Mouse (Mus musculus) urinary bladder, adult 2 months (tissue): Measurements from ENCODE around the gene Cbll1. TPM values are rescaled to one million over a fixed set of nuclear protein-coding genes. Genes with fewer than 3 reads are reported as not detected.

Experiments
- DNase-seq: peaks from one replicate; pipeline ENCODE4 v3.0.0; 2022; ENCODE audit warnings: low spot score
- polyA plus RNA-seq: library from polyadenylated mRNA; depleted of rRNA; stranded (reverse); fragments of >200 nt; gene quantifications from 2 replicates; pipeline ENCODE4 v1.2.3, GENCODE M21; 2012; rRNA removed

The Cbll1 gene
- 6.2 and 9.9 TPM in 2 replicates for polyA plus RNA-seq

DNA sequence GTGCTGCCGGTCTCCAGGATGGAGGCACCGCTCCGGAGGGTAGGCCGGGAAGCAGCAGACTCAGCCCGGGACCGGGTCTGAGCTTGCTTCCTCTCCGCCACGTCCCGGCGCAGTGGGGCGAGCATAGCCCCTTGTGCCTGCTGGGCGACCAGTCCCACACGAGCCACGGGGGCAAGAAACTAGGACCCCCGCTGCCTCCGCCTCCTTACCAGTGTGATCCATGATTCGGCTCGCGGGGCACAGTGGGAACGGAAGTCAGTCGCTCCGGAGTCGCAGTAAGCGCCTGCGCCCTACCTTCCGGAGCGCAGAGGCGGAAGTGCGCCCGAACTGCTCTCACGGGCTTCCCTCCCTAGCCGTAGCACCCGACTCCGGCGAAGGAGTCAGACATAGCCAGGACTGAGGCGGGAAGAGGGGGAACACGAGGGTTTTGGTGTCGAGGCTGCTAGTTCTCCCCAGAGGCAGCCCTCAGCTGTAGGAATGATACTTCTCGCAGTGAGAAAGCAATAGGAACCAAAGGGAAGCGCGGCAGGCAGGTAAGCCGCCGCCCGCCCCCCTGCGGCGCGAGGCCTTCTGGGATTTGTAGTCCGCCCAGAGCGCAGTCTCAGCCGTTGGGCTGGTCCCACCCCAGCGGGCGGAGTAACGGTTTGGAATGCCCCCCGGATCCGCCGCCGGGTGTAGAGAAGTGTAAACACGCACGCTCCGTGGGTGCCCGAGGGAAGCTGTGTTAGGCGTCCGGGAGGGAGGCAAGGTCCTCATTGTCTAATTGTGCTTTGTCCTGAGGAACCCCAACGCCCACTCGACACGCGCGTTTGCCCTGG is at the start of gene Cbll1:
Cbll1 (minus strand) TSS at position 303 of the 818 bp plus-strand sequence.
- peak; percentile 94 for DNase-seq

DNA sequence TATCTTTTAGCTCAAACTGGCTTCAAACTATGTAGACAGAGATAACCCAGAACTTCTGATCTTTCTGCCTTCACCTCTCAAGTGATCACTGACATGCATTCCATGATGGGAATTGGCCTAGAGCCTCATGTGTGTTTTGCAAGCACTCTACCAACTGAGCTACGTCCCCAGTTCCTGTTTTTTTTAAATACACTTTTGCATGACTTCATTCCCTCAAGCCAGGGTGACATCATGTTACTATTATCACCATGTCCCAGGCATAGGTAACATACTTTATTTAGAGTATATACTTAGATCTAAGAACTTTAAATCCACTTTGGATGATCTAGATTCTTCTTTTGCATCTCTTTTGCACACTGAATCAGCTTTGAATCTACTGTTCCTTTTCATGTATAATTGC is 46.6 kb upstream of the Cbll1 start:
- DNase-seq, result no peak

- DNase-seq, result no peak
Observed at GRCm38 (mm10) chr12:31545219-31545618, 45.8 kb upstream of the Cbll1 start.

- DNase-seq, result no peak
Observed at GRCm38 (mm10) chr12:31541541-31541940, 42.1 kb upstream of the Cbll1 start.

DNA sequence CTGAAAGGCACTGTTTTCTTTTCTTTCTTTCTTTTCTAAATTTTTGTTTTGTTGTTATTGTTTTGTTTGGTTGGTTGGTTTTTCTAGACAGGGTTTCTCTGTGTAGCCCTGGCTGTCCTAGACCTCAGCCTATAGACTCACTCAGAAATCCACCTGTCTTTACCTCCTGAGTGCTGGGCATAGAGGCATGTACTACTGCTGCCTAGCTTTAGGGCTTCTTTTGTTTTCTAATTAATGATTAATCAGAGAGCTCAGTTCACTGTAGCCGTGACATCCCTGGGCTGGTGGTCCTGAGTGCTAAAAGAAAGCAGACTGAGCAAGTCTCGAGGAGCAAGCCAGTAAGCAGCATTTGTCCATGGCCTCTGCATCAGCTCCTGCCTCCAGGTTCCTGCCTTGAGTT is 40.4 kb upstream of the Cbll1 start:
- no peak for DNase-seq

GRCm38 (mm10) chr12:31537515-31538230 is 38.3 kb upstream of the Cbll1 start:
- no peak for DNase-seq

DNA sequence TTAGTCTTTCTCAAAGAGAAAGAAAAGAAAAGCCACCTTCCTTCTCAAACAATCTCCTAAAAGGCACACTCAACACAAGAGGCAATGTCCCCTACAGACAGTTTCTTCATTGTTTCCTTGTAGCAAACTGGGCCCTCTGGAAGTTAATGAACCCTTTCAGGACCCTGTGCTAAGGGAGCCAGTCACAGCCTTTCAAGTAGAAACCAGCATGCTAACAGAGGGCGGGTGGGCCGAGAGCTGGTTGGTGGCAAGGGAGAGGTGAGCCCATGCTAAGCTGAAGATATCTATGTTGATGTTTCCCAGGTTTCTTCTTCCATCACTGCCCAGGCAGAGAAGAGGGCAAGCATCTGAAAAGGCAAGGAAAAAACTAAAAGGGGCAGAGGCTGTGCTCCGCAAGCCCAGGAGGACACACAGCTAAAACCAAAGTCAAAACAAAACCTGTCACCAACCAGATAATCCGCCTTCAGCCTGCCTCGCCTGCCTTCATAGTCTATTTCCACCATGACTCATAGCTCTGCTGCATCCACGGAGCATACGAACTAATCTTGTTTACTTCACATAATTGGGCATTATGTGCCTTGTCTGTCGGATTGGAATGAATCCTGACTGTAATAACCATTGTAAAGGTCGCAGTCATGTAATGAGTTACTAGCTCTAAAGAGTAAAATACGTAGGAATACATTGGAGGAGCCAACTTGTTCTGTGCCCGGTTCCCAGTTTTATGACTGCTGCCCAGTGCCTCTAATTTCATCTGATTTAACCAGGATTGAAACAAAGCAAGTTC is 34.8 kb upstream of the Cbll1 start:
- DNase-seq, result no peak

DNA sequence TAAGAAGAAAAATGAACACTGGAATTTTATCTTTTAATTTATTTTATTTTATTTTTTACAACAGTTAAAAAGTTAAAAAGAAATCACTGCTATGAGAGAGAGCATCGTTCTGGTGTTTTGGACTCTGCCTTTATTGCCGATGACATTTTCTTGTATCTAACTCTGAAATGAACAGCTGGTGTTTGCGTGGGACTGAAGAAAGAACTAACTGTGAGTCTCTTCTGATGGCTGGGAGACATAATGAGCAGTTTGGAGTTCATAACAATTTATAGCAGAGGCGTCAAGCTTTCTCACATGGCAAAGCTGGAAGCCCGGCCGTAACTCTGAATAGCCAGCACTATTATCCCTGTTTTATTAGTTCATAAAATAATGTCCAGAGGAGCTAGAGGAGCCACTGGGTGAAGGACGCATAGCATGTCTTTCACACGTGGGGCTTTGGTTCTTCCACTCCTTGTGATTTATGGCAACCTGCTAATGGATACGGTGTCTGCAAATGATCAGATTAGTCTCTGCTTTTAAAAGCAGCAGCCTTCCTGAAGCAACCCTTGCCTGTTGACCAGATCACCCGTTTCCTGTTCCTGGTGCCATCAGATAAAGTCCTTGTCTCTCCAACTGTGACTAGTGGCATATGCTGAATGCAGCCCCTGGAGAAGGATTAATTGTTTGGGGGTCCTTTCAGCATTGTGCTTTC is 33.9 kb upstream of the Cbll1 start:
- no peak for DNase-seq

DNA sequence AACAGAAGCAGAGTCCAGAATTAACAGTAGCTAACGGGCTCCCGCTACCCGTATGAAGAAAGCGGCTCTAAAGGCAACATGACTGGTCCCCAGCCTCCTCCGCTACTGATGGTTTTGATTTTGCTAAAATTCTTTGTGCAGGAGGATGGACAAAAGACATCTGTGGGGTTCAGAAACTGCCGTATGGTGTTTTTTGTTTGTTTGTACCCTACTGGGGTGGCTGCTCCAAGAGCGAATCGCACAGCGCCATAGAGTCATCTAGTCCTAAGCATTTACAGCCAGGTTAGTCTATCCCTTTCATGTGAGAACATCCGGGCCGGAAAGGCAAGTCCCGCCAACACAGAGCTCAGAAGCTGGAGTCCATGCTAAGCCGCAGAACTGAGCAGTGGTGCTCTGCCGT is 32.6 kb upstream of the Cbll1 start:
- no peak for DNase-seq

DNA sequence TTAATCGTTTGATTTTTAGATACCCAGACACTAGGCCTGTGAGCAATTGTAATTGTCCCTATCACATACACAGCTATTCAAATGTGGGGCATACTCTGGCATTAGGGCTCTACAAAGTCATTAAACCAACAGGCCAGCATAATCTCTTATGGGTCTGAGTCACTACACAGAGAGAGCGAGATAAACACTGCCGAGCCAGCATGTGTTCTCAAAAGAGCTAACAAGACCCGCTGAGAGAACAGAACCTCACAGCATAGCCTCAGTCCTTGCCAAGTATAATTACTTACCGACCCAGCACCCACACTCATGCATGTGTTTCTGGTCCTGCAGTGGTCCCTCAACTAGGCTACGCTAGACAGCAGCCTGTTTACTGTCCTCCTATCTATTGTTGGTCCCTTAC is 28.0 kb upstream of the Cbll1 start:
- no peak for DNase-seq

DNA sequence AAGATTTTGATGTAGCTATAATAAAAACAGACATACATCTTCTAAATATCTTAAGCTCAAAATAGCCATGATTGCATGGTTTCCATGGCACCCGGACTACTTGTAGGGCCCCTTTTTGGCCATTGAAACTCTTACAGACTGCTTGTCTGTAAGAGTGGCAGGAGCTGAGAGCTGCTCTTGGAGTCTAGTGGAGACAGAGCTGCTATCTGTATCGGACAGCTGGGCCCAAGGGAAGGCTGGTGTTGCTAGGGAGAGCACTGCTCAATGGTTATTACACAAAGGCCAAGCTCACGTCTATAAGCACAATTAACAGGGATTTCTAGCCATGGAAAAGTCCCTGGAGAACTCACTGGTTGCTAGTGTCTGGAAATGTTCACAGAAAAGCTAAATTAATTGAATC is 22.0 kb upstream of the Cbll1 start:
- no peak for DNase-seq

DNA sequence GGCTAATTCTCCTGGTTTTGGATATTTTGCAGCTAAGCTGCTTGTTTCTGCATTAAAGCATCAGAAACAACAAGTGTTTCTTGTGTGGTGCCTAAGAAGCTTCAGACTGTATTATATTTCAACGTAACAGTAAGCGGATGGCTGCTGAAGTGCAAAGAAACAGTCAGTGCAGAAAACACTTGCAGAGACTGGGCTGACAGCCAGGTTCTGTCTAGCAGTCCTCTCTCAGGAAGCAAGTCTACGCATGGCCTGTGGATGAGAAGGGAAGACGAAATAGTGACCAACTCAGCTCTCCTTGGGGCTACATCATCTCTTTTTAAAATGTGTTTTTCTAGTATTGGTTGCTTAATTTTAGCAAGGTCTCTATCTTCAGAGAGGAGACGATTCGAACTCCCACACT is 20.7 kb upstream of the Cbll1 start:
- no peak for DNase-seq

DNA sequence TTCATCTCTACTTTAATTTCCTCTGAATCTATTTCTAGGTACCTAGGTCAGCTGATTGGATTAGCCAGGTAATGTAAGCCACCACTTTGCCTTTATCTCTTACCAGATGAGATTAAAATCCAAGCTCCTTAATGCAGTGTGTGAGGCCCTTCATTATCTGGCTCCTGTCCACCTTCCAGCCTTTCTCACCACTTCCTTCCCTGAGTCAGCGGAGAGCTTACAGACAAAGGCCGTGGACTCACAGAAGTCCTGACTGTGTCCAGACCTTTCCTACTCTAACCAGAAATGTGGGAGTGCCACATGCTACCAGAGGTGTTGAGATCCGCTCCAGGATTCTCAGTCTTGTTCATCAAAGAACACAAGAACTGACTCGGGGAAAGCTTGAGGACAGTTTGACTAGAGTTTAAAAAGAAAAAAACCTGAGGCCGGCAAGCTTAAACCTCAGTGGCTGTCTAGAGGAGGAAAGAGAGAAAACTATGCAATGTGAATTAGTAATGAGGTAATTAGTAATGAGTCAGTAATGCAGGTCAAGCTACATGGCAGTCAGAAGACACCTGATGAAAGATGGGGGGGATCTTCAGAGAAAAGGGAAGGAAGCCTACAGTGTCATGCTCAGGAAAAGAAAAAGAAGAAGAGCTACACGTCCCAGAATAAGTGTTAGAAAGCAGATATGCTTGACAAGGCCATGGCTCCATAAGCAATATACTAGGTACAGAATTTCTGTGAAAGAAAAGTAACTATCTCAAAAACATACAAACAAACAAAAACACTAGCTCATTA is 14.5 kb upstream of the Cbll1 start:
- no peak for DNase-seq

GRCm38 (mm10) chr12:31512634-31513411 is 13.4 kb upstream of the Cbll1 start:
- DNase-seq, result no peak

GRCm38 (mm10) chr12:31511218-31511617 is 11.8 kb upstream of the Cbll1 start:
- DNase-seq, result no peak

GRCm38 (mm10) chr12:31508496-31508895 is 9.1 kb upstream of the Cbll1 start:
- DNase-seq, result no peak

DNA sequence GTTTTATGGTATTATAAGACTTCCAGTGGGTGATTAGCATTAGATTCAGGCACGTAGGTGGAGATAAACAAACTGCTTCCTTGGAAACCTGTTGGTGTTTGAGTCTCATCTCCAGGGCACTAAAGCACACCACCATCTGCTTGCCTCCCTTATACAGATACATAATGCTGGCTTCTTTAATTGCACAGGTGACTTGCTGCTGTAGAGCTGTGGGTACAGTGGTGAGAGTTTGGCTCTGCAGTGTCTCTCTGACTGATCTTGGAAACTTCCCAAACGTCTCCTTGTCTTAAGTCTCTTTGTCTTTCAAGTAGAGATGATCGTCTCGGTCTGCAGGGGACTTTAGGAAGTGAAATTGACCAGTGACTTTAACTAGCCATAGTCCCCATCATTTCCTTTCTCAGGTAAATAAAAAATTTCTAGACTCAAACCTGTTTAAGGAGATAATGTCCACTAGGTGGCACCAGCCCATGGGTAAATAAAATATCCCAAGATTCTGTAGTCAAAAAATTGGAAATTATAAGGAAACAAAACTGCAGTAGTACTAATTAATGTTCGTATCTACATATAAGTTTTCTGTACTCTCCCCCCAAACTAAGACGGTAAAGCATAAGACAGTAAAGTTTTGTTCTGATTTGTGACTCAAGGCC is 8.4 kb upstream of the Cbll1 start:
- DNase-seq, result no peak

DNA sequence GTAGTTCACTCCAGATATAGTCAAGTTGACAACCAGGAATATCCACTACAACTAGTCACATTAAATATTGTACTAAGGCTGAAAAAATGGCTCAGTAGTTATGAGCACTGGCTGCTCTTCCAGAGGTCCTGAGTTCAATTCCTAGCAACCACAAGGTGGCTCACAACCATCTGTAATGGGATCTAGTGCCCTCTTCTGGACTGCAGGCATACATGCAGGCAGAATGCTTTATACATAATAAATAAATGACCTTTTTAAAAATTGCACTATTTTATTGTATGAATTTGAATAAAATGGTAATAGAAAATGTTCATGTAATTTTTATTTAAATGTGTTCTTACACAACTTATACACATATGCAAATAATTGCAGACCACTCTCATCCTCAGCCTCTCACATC is 3.8 kb upstream of the Cbll1 start:
- no peak for DNase-seq

DNA sequence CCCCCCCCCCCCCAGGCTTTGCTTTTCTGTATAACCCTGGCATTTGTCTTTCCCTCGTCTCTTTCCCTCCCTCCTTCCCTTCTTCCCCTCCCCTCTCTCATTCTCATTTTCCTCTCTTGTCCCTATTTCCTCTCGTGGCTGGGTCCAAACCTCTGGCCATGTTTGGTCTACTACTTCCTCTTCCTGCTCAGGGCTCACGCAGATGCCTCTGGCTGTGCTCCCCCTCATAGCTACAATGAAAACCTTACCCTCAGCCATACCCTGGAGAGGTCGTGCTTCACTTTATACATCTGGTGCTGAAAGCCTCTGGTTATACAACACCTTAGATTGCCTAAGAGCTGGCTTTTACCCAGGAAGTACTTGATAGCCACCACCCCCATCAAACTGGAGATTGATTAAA is 1.9 kb upstream of the Cbll1 start:
- no peak for DNase-seq

GRCm38 (mm10) chr12:31500196-31500595 is 780 bp upstream of the Cbll1 start:
- DNase-seq, result no peak
